Mouse (Mus musculus) ES-E14 (cell line): Measurements from ENCODE around the gene Ebf1. TPM values are rescaled to one million over a fixed set of nuclear protein-coding genes. Genes with fewer than 3 reads are reported as not detected.
A peak's percentile ranks its signal among the peaks of the same experiment; 100 is the strongest.

ENCODE experiments used
- DNase-seq: peaks from one replicate; pipeline ENCODE4 v3.0.0-alpha.2; 2013; ENCODE audit warnings: low read depth, low spot score
- H3K27ac ChIP-seq: 2 replicates; pipeline ENCODE4 v1.5.1; 2012; ENCODE audit warnings: low read depth, mild to moderate bottlenecking, low read length, moderate library complexity, mixed read lengths; ENCODE audit not compliant: poor library complexity, insufficient read depth, severe bottlenecking
- H3K36me3 ChIP-seq: 2 replicates; pipeline ENCODE4 v1.6.1; 2012; ENCODE audit warnings: mild to moderate bottlenecking, low read length, moderate library complexity, mixed read lengths; ENCODE audit not compliant: control insufficient read depth, poor library complexity, insufficient read depth, severe bottlenecking
- H3K4me1 ChIP-seq, 2 experiments: fragments of 150-350 bp in 1 of 2; sonication (generic) in 1 of 2; 2 replicates each; pipeline ENCODE4 v1.6.1; 2012; ENCODE audit warnings: low read length in 2 of 2, mild to moderate bottlenecking in 1 of 2, mixed read lengths in 1 of 2; ENCODE audit not compliant: control insufficient read depth in 2 of 2, insufficient read depth in 2 of 2, poor library complexity in 1 of 2
- H3K4me3 ChIP-seq, 2 experiments: fragments of 150-350 bp in 1 of 2; sonication (generic) in 1 of 2; 2 replicates each; pipeline ENCODE4 v1.5.1; 2012; ENCODE audit warnings: low read length in 2 of 2, low read depth in 1 of 2, mild to moderate bottlenecking in 1 of 2, mixed read lengths in 1 of 2; ENCODE audit not compliant: insufficient read depth in 1 of 2, poor library complexity in 1 of 2, severe bottlenecking in 1 of 2
- H3K9ac ChIP-seq: 2 replicates; pipeline ENCODE4 v1.6.1; 2012; ENCODE audit warnings: low read depth, mild to moderate bottlenecking, low read length, mixed read lengths; ENCODE audit not compliant: poor library complexity, insufficient read depth, severe bottlenecking
- H3K9me3 ChIP-seq: fragments of 150-350 bp; sonication (generic); 2 replicates; pipeline ENCODE4 v1.6.1; 2012; ENCODE audit warnings: low read depth, mild to moderate bottlenecking, low read length; ENCODE audit not compliant: control insufficient read depth, insufficient read depth
- CHD2 ChIP-seq: IDR thresholded peaks from 2 replicates; pipeline ENCODE4 v1.6.1; 2014; ENCODE audit warnings: mild to moderate bottlenecking, low read depth, low read length, inconsistent platforms
- HCFC1 ChIP-seq: IDR thresholded peaks from 2 replicates; pipeline ENCODE4 v1.6.1; 2012; ENCODE audit warnings: low read length, inconsistent platforms, borderline replicate concordance; ENCODE audit not compliant: insufficient read depth
- MAFK ChIP-seq: IDR thresholded peaks from 2 replicates; pipeline ENCODE4 v1.6.1; 2014; ENCODE audit warnings: mild to moderate bottlenecking, low read depth, low read length, inconsistent platforms; ENCODE audit not compliant: insufficient read depth
- ZC3H11A ChIP-seq: IDR thresholded peaks from 2 replicates; pipeline ENCODE4 v1.6.1; 2012; ENCODE audit warnings: low read depth, mild to moderate bottlenecking, inconsistent platforms, low read length, borderline replicate concordance
- ZNF384 ChIP-seq: IDR thresholded peaks from 2 replicates; pipeline ENCODE4 v1.6.1; 2012; ENCODE audit warnings: low read depth, low read length, inconsistent platforms
- in situ Hi-C, 2 experiments: fragments of 600-800 bp; cut with MboI; formaldehyde crosslinking; loops; one replicate each; pipeline ENCODE4 v1.15.1; 2025; ENCODE audit warnings: low sequenced_read_pairs in 2 of 2, inconsistent platforms in 1 of 2; ENCODE audit not compliant: unreplicated experiment in 2 of 2
- total RNA-seq: library from RNA; depleted of rRNA; stranded (reverse); fragments of 300-350 nt; gene quantifications from 2 replicates; pipeline ENCODE4 v1.2.3, GENCODE M21; 2012

Ebf1 gene
- total RNA-seq, 1 experiment = 3.2 TPM

- Histone ChIP-seq H3K4me3 (peak overlapping the region in 1 of 2 experiments; percentile 0; a peak in 1 of 4 replicates), H3K36me3 (no peaks in the 10 kb centered on the region), H3K9ac (no peak overlapping the region), H3K27ac (no peak overlapping the region), H3K4me1 (peaks cover 9 to 14% of the 10 kb centered on the region in 2 experiments), H3K9me3 (no peaks in the 10 kb centered on the region)
- TF ChIP-seq ZNF384 = 0 out of 2 replicates have a peak, but pooled peaks have one; percentile 43
- TF ChIP-seq CHD2 = no peak
- in situ Hi-C loops = no loop called here
- no peak for DNase-seq
Observed at GRCm38 (mm10) chr11:44707381-44708289, 90.5 kb downstream of the Ebf1 start.

- no peak overlapping the region; the same call in 1 of the 2 replicates for H3K27ac ChIP-seq
- no peak overlapping the region for H3K4me3 ChIP-seq
- H3K9ac ChIP-seq = no peak overlapping the region
- in situ Hi-C loops = no loop called here
- H3K4me1 ChIP-seq = peaks cover 9 to 14% of the 10 kb centered on the region in 2 experiments
- no peaks in the 10 kb centered on the region for H3K9me3 ChIP-seq
- TF ChIP-seq HCFC1 = no peak
- no peak for TF ChIP-seq CHD2
- no peak for TF ChIP-seq MAFK
- no peak for TF ChIP-seq ZC3H11A
- no peak for TF ChIP-seq ZNF384
- DNase-seq = no peak
- H3K36me3 ChIP-seq = no peaks in the 10 kb centered on the region
Observed at GRCm38 (mm10) chr11:44708290-44708685, 91.2 kb downstream of the Ebf1 start.

GRCm38 (mm10) chr11:44709073-44709618, 92.0 kb downstream of the Ebf1 start:
- H3K36me3 ChIP-seq = no peaks in the 10 kb centered on the region
- no peak for TF ChIP-seq ZC3H11A
- peak; percentile 63; the same call in 1 of the 2 replicates for TF ChIP-seq ZNF384
- TF ChIP-seq CHD2 = peak; percentile 38; the same call in 1 of the 2 replicates
- in situ Hi-C loops = no loop called here
- H3K27ac ChIP-seq = no peak overlapping the region; the same call in 1 of the 2 replicates
- H3K4me1 ChIP-seq = peaks cover 9 to 14% of the 10 kb centered on the region in 2 experiments
- H3K4me3 ChIP-seq = no peak overlapping the region
- no peaks in the 10 kb centered on the region for H3K9me3 ChIP-seq
- H3K9ac ChIP-seq = no peak overlapping the region
- DNase-seq = peak; percentile 86

- H3K4me1 ChIP-seq = peaks cover 9 to 14% of the 10 kb centered on the region in 2 experiments
- H3K9me3 ChIP-seq = no peaks in the 10 kb centered on the region
- no peak for TF ChIP-seq ZNF384
- no peak for TF ChIP-seq HCFC1
- TF ChIP-seq MAFK = no peak
- TF ChIP-seq ZC3H11A = no peak
- TF ChIP-seq CHD2 = no peak
- H3K36me3 ChIP-seq = no peaks in the 10 kb centered on the region
- no peak overlapping the region for H3K4me3 ChIP-seq
- in situ Hi-C loops = no loop called here
- DNase-seq = no peak
- H3K9ac ChIP-seq = no peak overlapping the region
- no peak overlapping the region for H3K27ac ChIP-seq
Observed at GRCm38 (mm10) chr11:44709869-44710460, 92.8 kb downstream of the Ebf1 start.
